12 mouse cellular contexts compared by ENCODE assay signal in the genomic region with DNA sequence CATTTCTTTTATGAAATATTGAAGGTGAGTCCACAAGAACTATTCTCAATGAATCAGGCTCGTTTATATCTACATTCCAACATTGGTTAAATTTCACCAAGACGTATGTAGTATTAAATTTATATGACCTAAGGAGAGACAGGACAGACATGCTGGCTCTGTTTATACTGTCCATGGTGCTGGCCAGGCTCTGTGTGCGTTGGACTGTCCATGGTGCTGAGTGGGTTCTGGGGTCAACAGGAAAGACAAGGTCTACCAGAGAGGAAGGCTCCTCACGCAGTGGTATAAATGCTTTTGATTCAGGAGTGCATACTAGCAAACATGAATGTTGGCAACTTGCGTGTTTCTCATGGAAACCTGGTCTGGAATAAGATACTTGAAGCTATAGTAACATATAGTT.
DNase-seq lines count a peak whose midpoint lies in the region; ATAC-seq and TF ChIP-seq lines count a peak whose summit lies in the region.
"Had no signal": no experiment of that assay in that cellular context is flagged by ENCODE, and none has a peak within 500 bp of the region (broad histone marks: within the 10 kb centered on the region; RNA-seq: fewer than 3 reads in every experiment).

No protein-coding gene starts in this region.

- H3K27ac ChIP-seq in intestine, embryonic 14.5 days (ENCODE audit: low read depth), result no peak overlapping the region
- no peak overlapping the region for H3K27ac ChIP-seq in intestine, embryonic 16.5 days (ENCODE audit: low read length)
- no peak overlapping the region for H3K27ac ChIP-seq in forebrain, embryonic 12.5 days
- H3K27ac ChIP-seq in intestine, postnatal 0 days (ENCODE audit: low read depth, low read length), result no peak overlapping the region
- H3K27ac ChIP-seq: forebrain, embryonic 10.5 days; limb, embryonic 13.5 days; neural tube, embryonic 13.5 days had no signal

- H3K27me3 ChIP-seq in intestine, embryonic 14.5 days (replicated peaks; ENCODE audit: control insufficient read depth, insufficient read depth, low read length), result no peaks in the 10 kb centered on the region
- no peaks in the 10 kb centered on the region for H3K27me3 ChIP-seq in intestine, embryonic 16.5 days (replicated peaks; ENCODE audit: control insufficient read depth, insufficient read depth, low read length)
- no peaks in the 10 kb centered on the region for H3K27me3 ChIP-seq in forebrain, embryonic 12.5 days
- no peaks in the 10 kb centered on the region for H3K27me3 ChIP-seq in intestine, postnatal 0 days (replicated peaks; ENCODE audit: control insufficient read depth, insufficient read depth, low read length)
- H3K27me3 ChIP-seq: limb, embryonic 13.5 days; neural tube, embryonic 13.5 days had no signal

- H3K36me3 ChIP-seq in intestine, embryonic 14.5 days (ENCODE audit: control insufficient read depth, insufficient read depth, low read length), result no peaks in the 10 kb centered on the region
- no peaks in the 10 kb centered on the region for H3K36me3 ChIP-seq in intestine, embryonic 16.5 days (ENCODE audit: control insufficient read depth, insufficient read depth, low read length)
- no peaks in the 10 kb centered on the region for H3K36me3 ChIP-seq in forebrain, embryonic 12.5 days (replicated peaks)
- no peaks in the 10 kb centered on the region for H3K36me3 ChIP-seq in intestine, postnatal 0 days (ENCODE audit: control insufficient read depth, insufficient read depth)
- H3K36me3 ChIP-seq: forebrain, embryonic 10.5 days; limb, embryonic 13.5 days; neural tube, embryonic 13.5 days had no signal

- no peak overlapping the region for H3K4me3 ChIP-seq in intestine, embryonic 14.5 days (ENCODE audit: low read depth, low read length)
- no peak overlapping the region for H3K4me3 ChIP-seq in intestine, embryonic 16.5 days (ENCODE audit: low read length)
- H3K4me3 ChIP-seq in forebrain, embryonic 12.5 days (replicated peaks), result no peak overlapping the region
- no peak overlapping the region for H3K4me3 ChIP-seq in intestine, postnatal 0 days (ENCODE audit: low read depth, low read length)
- H3K4me3 ChIP-seq: forebrain, embryonic 10.5 days; limb, embryonic 13.5 days; neural tube, embryonic 13.5 days had no signal

- H3K9me3 ChIP-seq in intestine, embryonic 14.5 days (ENCODE audit: control insufficient read depth, low read length), result no peaks in the 10 kb centered on the region
- H3K9me3 ChIP-seq in intestine, embryonic 16.5 days (ENCODE audit: control insufficient read depth, low read length), result no peaks in the 10 kb centered on the region
- no peaks in the 10 kb centered on the region for H3K9me3 ChIP-seq in forebrain, embryonic 12.5 days
- H3K9me3 ChIP-seq in intestine, postnatal 0 days (ENCODE audit: control insufficient read depth), result no peaks in the 10 kb centered on the region
- H3K9me3 ChIP-seq: forebrain, embryonic 10.5 days; limb, embryonic 13.5 days; neural tube, embryonic 13.5 days had no signal

- ATAC-seq in intestine, embryonic 14.5 days (replicated peaks; ENCODE audit: low FRiP score, low TSS enrichment, low read depth), result no peak
- ATAC-seq in intestine, embryonic 16.5 days, result no peak
- ATAC-seq in forebrain, embryonic 12.5 days (ENCODE audit: low FRiP score), result no peak
- no peak for ATAC-seq in intestine, postnatal 0 days

- no peak overlapping the region for H3K9ac ChIP-seq in intestine, embryonic 14.5 days (ENCODE audit: low read length)
- no peak overlapping the region for H3K9ac ChIP-seq in intestine, embryonic 16.5 days (ENCODE audit: low read depth, low read length)
- no peak overlapping the region for H3K9ac ChIP-seq in forebrain, embryonic 12.5 days
- H3K9ac ChIP-seq in intestine, postnatal 0 days (ENCODE audit: low read depth, low read length), result no peak overlapping the region
- H3K9ac ChIP-seq: limb, embryonic 13.5 days; neural tube, embryonic 13.5 days had no signal

- H3K4me1 ChIP-seq in intestine, embryonic 14.5 days (replicated peaks; ENCODE audit: control insufficient read depth, insufficient read depth, low read length), result no peaks in the 10 kb centered on the region
- H3K4me1 ChIP-seq in intestine, embryonic 16.5 days (ENCODE audit: control insufficient read depth, insufficient read depth, low read length), result no peaks in the 10 kb centered on the region
- no peaks in the 10 kb centered on the region for H3K4me1 ChIP-seq in forebrain, embryonic 12.5 days
- H3K4me1 ChIP-seq in intestine, postnatal 0 days (replicated peaks; ENCODE audit: control insufficient read depth, insufficient read depth, low read length), result no peaks in the 10 kb centered on the region
- H3K4me1 ChIP-seq: forebrain, embryonic 10.5 days; limb, embryonic 13.5 days; neural tube, embryonic 13.5 days had no signal

- no peak overlapping the region for H3K4me2 ChIP-seq in intestine, embryonic 14.5 days (ENCODE audit: low read length)
- H3K4me2 ChIP-seq in intestine, embryonic 16.5 days (ENCODE audit: low read depth, low read length), result no peak overlapping the region
- H3K4me2 ChIP-seq in forebrain, embryonic 12.5 days, result no peak overlapping the region
- no peak overlapping the region for H3K4me2 ChIP-seq in intestine, postnatal 0 days (replicated peaks; ENCODE audit: low read depth)
- H3K4me2 ChIP-seq: limb, embryonic 13.5 days; neural tube, embryonic 13.5 days had no signal

- peak; percentile 70 for DNase-seq in intestine, embryonic 14.5 days (ENCODE audit: low spot score)
- peak; percentile 10 for DNase-seq in urinary bladder, postnatal 14 days (ENCODE audit: low spot score)
- DNase-seq in urinary bladder, postnatal 25 days (ENCODE audit: low spot score), result no peak
- peak; percentile 43 for DNase-seq in forelimb bud, embryonic 11.5 days (ENCODE audit: low read depth, low spot score)
- DNase-seq: cerebellum, postnatal 25 days; spleen, adult 18-20 months had no signal

- WGBS in intestine, embryonic 14.5 days, result 59% methylated on average over 5 of the region's 5 CpGs
- WGBS in intestine, embryonic 16.5 days, result 64% methylated on average over 5 of the region's 5 CpGs
- 86% methylated on average over 5 of the region's 5 CpGs for WGBS in forebrain, embryonic 12.5 days
- 50% methylated on average over 5 of the region's 5 CpGs for WGBS in intestine, postnatal 0 days

- TF ChIP-seq CTCF in intestine, postnatal 0 days (IDR thresholded peaks at IDR 0.05; ENCODE audit: low read depth), result no peak
